Mouse (Mus musculus) T-helper 1 cell (primary cell): ENCODE results near the gene Gpr162.
"Not testable (repeated sequence)": the region's sequence is repeated elsewhere in the genome, so short reads cannot be mapped to it uniquely, and the experiment has no call there.

Experiments used
- in situ Hi-C: fragments of 300-600 bp; cut with MboI, MseI; formaldehyde crosslinking; loops from one replicate; pipeline ENCODE4 v1.15.1; 2025; ENCODE audit warnings: high pct_unique_total_duplicates

Gene Gpr162

GRCm38 (mm10) chr6:124813496-124813895, 50.3 kb downstream of the Gpr162 start:
- in situ Hi-C loops: no loop called here

- in situ Hi-C loops: no loop called here
Observed at GRCm38 (mm10) chr6:124812848-124813247, 50.9 kb downstream of the Gpr162 start.

DNA sequence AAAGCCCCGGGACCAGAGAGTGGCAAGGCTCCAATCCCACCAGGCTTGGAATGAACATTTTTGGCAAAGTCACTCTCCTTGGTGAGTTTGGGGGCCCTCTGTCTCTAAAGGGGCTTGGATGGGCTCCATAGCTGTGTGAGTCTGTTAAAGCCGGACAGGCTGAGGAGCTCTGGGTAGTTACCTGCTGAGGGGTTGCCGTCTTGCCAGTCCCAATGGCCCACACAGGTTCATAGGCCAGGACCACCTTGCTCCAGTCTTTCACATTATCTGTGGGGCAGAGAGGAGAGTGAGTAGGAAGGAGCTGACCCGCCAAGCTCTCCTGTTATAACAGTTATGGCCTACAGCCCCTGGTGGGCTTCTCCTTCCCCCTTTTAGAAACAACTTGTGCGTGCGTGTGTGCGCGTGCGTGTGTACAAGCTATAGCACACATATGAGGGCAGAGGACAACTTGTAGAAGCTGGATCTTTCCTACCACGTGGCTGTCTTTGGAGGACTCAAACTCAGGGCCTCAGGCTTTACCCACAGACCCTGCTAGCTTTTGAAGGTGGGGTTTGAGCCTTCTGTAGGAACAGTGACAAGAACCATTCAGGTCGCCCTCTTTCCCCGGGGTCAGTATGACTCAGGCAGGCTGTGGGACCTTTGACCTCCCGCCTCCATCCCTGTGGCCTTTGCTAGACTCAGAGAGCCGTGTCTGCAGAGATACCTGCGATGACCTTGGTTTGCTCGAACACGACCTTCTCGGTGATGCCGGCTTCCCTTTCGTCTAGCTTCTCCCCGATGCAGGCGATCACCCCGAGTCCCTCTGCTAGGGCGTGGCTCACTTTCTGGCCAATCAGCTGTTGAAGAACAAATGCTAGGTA, 51.9 kb downstream of the Gpr162 start:
- in situ Hi-C loops: no loop called here

GRCm38 (mm10) chr6:124811403-124811665, 52.4 kb downstream of the Gpr162 start:
- in situ Hi-C loops: no loop called here

DNA sequence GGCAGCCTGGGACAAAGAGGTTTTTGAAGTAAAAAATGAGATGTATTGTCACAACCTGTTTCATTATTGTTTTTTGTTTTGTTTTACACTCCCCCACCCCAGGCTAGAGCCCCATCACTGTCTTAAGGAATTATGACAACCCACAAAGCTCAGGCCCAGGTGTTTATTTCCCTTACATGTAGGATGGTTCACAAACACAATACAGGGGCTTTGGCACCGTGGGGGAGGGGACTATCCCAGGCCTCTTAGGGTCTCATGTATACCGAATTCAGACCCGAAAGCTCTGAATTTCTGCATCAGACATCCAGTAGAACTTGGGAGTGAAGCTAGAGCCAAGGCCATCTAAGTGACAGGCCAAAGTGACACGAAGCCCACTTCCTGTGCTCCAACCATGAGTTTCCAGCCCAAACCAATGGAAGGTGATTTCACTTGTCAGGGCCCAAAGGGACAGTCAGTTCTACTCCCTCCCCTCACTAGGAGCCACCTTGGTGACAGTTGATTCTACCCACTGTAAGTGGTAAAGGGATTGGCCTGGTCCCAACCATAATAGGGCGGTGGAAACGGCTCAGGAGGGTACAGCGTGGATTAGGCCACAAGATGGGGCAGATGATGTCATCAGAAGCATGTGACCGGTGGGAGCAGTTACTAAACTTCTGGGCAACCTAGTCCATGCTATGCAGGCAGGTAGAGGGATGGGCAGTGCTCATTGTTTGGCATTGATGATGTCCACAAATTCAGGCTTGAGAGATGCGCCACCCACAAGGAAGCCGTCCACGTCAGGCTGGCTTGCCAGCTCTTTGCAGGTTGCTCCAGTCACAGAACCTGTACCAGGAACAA, 53.0 kb downstream of the Gpr162 start:
- in situ Hi-C loops: not testable (repeated sequence)

DNA sequence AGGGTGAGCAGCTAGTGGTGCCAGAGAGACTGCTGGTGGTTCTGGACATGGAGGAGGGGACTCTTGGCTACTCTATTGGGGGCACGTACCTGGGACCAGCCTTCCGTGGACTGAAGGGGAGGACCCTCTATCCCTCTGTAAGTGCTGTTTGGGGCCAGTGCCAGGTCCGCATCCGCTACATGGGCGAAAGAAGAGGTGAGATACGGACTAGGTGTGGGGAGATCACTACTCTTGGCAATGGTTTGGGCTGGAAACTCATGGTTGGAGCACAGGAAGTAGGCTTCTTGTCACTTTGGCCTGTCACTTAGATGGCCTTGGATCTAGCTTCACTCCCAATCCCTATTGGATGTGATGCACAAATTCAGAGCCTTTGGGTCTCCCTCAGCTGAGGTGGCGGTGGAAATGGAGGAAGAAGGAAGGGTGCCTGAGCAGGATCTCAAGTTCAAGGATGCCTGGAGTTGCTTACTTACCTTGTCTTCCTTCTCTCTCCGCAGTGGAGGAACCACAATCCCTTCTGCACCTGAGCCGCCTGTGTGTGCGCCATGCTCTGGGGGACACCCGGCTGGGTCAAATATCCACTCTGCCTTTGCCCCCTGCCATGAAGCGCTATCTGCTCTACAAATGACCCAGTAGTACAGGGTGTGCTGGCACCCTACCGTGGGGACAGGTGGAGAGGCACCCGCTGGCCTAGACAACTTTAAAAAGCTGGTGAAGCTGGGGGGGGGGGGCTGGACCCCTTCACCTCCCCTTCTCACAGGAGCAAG, 53.8 kb downstream of the Gpr162 start:
- in situ Hi-C loops: no loop called here

GRCm38 (mm10) chr6:124809052-124809774, 54.6 kb downstream of the Gpr162 start:
- in situ Hi-C loops: no loop called here
